Mouse (Mus musculus): ENCODE data around the gene Rpl19.

Gene Rpl19

DNA sequence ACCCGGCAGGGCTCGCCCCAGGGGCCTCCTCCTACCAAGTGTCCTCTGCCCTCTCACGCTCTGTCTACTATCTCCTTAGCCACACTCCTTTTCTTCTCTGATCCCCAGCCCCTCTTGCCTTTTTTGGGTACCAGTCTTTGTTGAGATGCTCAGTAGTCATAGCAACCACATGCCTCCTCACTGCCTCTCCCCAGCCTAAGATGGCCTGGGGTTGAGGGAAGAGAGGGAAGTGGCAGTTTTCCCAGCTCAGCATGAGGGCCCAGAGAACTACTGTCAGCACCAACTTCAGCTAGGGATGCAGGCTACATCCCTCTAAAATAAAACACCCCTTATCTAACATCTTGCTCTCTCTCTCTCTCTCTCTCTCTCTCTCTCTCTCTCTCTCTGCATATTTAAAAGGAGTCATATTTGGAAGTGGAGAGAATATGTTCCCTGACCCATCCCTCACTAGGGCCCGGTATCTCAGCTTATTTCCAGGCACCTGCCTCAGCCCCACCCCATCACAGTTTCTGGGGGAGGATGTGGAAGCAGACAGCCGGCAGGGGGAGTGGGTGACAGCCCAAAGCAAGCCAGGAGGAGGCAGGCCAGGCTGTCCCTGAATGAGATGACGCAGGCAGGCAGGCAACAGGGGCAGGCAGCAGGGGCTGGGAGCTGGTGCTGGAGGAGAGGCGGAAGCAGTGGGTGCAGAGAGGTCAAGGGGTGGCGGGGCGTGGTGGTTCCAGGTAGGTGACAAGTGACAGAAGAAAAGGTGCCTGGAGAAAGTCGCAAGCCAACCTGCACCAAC, 7.5 kb upstream of the Rpl19 start:
- in situ Hi-C loops (cut with MboI; ENCODE audit: low pct_unique_long_range_greater_than_20kb in 1 of 2, low sequenced_read_pairs in 2 of 2, unreplicated experiment in 1 of 2), result no loop called here

DNA sequence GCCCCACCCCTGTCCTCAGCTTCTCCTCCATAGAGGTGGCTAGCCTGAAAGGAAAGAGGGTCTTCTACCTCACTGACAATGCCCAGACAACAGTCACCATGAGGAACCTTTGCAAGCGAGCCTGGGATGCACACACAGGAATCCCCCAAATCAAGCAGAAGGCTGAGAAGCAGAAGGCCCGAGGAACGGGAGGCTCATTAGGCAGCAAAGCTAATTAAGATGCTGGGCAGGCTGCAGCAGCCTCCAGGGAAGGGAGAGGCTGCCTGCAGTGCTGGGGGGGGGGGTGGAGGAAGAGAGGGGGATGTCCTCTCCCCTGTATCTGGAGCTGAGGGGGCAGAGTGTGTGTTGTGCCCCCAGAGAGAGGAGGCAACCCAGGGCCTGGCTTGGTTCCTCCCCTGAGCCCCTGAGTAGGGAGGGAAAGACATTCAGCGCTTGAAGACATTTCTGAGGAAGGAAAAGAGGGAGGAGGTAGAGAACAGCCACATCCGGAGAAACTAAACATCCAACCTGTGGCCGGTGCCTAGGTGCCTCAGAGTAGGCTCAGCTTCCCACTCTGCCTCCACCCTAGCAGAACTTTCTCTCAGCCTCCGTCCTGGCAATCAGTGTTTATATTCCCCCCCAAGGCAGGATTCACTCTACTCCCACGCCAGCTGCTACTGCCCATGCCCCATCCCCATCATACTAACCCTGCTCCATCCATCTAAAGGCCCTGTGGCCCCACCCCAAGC, 6.5 kb upstream of the Rpl19 start:
- in situ Hi-C loops (cut with MboI; ENCODE audit: low pct_unique_long_range_greater_than_20kb in 1 of 2, low sequenced_read_pairs in 2 of 2, unreplicated experiment in 1 of 2), result no loop called here

DNA sequence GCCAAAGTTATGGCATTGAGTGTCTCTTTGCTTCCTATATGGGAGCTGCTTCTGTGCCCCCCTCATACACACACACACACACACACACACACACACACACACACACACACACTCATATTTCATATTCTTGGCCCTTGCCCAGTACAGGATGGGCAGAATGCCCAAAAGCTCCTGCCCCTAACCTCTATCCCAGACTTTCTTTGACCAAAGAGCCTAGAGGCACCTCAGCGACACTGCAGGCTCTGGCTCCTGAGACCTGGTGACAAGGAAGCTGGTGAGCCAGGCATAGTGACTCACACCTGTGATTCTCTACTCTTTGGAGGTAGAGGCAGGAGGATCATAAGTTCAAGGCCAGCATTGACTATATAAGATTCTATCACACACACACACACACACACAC, 5.8 kb upstream of the Rpl19 start:
- in situ Hi-C loops (cut with MboI; ENCODE audit: low pct_unique_long_range_greater_than_20kb in 1 of 2, low sequenced_read_pairs in 2 of 2, unreplicated experiment in 1 of 2), result no loop called here

DNA sequence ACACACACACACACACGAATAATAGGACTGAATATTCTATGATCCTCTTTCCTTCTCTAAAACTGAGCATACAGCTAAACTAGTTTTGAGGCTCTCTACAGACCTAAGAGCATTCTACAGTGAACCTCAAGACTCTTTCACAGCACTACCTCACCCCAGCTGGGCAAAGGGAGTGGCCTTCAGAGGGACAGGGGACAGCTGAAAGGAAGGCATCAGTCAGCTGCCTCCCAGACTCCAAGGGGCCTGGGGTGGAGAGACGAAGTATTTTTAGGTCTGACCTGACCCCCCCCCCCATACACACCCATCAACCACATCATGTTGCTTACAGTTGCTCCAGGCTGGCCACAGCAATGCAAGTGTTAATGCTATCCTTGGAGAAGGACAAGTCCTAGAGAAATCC, 5.4 kb upstream of the Rpl19 start:
- in situ Hi-C loops (cut with MboI; ENCODE audit: low pct_unique_long_range_greater_than_20kb in 1 of 2, low sequenced_read_pairs in 2 of 2, unreplicated experiment in 1 of 2), result no loop called here

DNA sequence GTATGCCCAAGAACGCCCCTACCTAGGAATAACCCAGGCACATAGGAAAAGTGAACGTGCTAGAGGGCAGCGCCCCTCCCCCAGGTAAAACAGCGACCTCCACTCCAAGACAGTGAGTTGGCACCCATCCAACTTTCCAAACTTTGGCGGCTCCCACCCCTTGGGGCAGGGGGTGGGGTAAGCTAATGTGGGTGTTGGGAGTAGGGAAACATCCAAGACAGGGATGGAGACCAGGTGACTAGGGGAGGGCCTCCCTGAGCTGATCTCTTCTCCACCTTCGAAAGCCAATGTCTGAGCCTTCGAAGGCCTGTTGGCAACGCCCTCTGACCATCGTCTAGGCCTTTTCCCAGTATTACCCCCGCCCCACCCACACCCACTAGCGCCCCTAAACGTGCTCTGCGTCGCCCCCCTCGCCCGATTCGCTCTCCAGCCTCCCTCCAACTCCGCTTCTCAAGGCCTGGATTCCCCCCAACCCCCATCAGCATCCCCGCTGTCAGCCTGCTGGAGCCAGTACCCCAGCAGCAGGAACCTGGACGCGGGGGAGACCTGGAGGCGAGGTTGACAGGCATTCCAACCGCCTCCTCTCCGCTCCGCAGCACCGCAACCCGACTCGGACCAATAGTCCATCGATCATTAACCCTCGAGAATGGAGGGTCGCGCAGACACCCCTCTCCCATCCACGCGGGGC, 4.8 kb upstream of the Rpl19 start:
- in situ Hi-C loops (cut with MboI; ENCODE audit: low pct_unique_long_range_greater_than_20kb in 1 of 2, low sequenced_read_pairs in 2 of 2, unreplicated experiment in 1 of 2), result no loop called here

DNA sequence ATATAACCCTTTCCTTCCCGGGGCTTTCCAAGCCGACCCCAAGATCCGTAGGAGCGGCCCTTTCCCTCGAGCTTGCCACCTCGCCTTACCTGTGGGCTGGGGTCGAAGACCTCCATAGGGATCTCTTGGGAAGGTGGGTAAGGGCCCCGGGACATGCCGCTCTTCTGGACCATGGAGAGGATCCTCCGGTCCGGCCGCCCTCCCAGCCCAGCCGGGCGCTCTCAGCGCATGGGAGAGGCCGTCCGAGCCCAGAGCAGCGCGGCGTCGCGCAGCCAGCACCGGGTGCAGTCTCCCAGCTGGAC, 4.3 kb upstream of the Rpl19 start:
- in situ Hi-C loops (cut with MboI; ENCODE audit: low pct_unique_long_range_greater_than_20kb in 1 of 2, low sequenced_read_pairs in 2 of 2, unreplicated experiment in 1 of 2), result no loop called here

DNA sequence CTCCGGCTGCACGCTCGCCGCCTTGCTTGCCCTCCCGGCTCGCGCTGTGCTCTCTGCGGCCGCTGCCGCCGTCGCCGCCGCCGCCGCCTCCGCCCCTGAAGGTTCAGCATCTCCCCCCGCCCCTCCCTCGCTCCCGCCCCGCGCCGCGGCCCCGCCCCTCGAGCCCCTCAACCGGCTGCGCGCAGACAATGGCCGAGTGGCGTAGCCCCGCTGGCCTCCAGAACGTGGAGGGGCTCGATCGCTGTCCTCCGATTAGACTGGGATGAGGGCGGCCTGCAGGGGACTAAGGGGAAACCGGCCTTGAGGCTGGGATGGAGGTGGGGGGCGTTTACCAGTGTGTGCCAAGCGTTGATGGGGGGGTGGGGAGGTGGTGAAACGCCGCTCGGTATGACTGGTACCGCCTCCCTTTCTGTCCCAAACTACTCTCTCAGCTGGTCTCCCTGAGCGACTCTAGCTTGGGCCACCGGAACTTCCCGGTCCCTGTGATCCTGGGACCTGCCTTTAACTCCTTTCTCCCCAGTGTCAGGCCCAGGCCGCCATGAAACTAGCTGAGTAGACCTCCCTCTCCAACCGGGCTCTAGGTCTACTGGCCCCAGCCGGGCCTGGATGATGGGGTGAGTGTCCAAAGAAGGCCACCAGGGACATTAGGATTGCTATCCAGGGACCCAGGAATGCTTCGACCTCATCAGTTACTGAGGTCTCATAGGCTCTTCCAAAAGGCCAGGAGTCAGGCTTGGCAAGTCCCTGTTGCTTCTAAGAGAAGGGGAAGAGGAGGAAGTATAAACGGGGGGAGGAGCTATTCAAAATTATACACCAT, 3.7 kb upstream of the Rpl19 start, which contains the start of gene Cacnb1:
Gene Cacnb1, minus strand, starts transcription at position 480 of the 817 bp plus-strand sequence.
- in situ Hi-C loops (cut with MboI; ENCODE audit: low pct_unique_long_range_greater_than_20kb in 1 of 2, low sequenced_read_pairs in 2 of 2, unreplicated experiment in 1 of 2), result no loop called here

DNA sequence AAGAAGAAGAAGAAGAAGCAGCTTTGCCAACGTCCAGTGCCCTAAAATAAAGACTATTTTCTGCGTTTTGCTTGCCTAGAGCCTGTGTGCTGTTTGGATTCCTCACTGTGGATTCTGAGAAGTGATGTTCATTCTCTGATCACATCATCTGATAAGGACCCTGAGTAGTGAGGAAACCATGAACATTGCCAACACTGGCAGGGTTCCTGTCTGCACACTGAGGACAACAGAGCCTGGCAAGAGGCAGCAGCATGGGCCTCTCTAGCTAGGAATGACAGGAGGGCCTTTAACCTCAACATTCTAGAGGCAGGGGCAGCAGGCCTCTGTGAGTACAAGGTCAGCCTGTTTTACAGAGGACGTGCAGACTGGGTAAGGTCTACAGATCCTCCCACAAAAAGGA, 2.0 kb upstream of the Rpl19 start:
- in situ Hi-C loops (cut with MboI; ENCODE audit: low pct_unique_long_range_greater_than_20kb in 1 of 2, low sequenced_read_pairs in 2 of 2, unreplicated experiment in 1 of 2), result no loop called here

DNA sequence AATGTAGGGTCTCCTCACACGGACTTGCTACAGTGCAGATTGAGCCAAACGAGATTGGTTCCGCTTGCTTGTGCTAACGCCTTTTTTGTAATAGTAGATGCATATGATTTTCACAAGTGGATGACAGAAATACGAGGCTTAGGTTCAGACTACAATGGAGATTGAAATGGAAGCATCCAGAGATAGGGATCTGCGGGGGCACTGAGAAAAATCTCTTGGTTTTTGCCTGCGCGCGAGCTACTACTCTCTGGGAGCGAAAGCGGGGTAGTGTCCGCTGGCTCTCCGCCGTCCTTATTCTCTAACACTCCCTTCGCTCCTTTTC, 301 bp upstream of the Rpl19 start:
- in situ Hi-C loops (cut with MboI; ENCODE audit: low pct_unique_long_range_greater_than_20kb in 1 of 2, low sequenced_read_pairs in 2 of 2, unreplicated experiment in 1 of 2), result no loop called here

DNA sequence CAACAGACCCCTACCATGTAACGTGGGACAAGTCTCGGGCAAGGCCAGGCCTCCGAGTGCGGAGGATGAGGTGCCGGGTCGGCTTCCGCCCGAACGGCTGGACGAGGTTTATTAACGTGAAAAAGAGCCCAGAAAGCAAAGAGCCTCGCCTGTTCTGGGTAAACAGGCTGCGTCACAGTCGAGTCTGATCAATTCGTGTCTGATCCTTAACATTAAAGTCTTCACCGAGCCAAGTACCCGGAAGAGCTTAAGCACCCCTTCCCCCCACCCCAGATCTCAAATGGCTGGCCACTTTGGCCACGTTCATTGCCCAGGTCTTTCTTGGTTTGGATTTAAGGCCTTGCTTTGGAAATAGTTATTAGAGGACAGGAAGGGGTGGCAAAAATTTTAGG, 783 bp downstream of the Rpl19 start:
- in situ Hi-C loops (cut with MboI; ENCODE audit: low pct_unique_long_range_greater_than_20kb in 1 of 2, low sequenced_read_pairs in 2 of 2, unreplicated experiment in 1 of 2), result no loop called here

DNA sequence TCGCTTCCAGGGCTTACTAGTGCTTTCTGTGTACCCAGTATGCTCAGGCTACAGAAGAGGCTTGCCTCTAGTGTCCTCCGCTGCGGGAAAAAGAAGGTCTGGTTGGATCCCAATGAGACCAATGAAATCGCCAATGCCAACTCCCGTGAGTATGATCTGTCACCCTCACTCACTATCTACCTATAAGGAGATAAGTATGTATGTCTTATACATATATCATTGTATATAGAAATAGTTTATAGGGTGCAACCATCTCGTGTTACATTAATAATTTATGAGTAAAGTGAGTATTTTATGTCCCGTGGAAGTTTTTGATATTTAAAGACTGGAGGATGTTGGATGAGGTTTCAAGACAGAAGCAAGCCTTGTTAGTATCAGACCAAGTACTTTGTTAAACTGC, 1.3 kb downstream of the Rpl19 start:
- in situ Hi-C loops (cut with MboI; ENCODE audit: low pct_unique_long_range_greater_than_20kb in 1 of 2, low sequenced_read_pairs in 2 of 2, unreplicated experiment in 1 of 2), result no loop called here

DNA sequence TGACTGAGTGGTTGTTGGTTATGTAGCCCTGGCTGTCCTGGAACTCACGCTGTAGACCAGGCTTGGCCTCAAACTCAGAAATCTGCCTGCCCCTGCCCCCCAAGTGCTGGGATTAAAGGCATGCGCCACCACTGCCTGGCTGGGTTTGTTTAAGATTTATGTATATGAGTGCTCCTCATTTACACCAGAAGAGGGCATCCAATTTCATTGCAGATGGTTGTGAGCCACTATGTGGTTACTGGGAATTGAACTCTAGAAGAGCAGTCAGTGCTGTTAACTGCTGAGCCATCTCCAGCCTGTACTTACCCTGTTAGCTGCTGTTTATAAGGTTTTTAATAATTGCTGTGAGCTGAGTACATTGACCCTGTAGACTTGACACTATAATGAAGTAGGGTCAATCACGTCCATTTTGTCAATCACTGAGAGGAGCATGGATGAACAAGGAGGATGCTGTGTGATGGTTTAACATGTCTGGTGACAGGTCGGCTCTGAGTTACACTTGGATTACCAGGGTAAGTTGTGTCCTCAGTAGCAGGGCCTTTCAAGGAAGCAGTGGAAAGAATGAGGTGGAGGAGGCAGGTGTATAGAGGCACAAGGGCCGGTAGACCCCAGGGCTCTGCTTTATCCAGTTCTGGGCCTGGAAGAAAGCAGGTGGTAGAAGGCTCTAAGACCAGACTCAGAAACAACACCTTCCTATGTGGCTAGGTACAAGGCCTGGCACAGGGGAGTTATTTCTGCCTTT, 4.4 kb downstream of the Rpl19 start:
- in situ Hi-C loops (cut with MboI; ENCODE audit: low pct_unique_long_range_greater_than_20kb in 1 of 2, low sequenced_read_pairs in 2 of 2, unreplicated experiment in 1 of 2), result no loop called here

DNA sequence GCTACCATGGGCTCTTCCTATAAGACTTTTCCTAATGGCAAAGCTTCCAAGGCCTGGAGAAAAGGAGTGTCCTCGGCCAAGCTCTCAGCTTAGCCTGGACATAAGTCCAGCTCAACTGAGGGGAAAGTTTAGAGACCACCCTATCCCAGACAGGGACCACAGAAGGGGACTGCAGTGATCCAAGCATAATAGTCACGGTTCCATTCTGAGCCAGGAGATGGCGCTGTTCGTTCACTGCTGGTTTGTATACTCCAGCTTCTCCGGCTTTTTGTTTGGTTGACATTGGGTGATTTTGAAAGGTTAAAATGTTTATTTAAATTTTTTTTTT, 4.9 kb downstream of the Rpl19 start:
- in situ Hi-C loops (cut with MboI; ENCODE audit: low pct_unique_long_range_greater_than_20kb in 1 of 2, low sequenced_read_pairs in 2 of 2, unreplicated experiment in 1 of 2), result no loop called here

DNA sequence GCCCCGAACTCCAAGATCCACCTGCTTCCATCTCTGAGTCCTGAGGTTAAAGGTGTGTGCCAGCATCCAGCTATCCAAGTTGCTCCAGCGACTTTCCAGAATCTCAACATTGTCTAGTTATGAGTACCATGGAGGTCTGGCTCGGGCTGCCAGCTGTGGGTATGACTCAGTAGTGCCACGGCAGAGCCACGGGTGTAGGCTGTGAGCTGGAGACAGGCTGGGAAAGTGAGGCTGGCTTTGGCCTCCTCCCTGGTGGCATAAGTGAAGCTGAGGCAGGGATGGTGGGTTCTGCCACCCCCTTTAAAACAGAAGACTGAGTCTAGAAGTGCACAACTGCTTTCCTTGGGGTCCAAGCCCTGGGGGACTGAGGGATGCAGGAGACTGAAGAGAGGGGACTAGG, 7.6 kb downstream of the Rpl19 start:
- in situ Hi-C loops (cut with MboI; ENCODE audit: low pct_unique_long_range_greater_than_20kb in 1 of 2, low sequenced_read_pairs in 2 of 2, unreplicated experiment in 1 of 2), result no loop called here

DNA sequence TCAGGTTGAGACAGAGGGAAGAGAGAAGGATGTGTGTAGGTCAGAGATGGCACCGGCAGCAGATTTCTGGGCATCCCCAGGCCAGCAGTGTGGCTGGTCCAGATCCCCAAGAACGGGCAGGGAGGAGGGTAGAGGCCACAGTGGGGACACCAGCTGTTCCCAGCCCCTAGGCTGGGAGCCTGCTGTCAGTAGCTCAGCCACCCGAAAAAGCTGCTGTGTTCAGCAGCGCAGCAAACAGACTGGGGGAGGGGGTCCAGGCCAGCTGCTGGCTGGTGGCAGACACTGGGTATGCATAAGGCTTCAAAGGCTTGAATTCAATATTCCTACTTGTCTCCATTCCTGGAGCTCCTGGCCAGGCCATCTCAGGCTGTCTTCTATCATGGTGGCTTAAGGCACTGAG, 8.3 kb downstream of the Rpl19 start:
- in situ Hi-C loops (cut with MboI; ENCODE audit: low pct_unique_long_range_greater_than_20kb in 1 of 2, low sequenced_read_pairs in 2 of 2, unreplicated experiment in 1 of 2), result no loop called here

DNA sequence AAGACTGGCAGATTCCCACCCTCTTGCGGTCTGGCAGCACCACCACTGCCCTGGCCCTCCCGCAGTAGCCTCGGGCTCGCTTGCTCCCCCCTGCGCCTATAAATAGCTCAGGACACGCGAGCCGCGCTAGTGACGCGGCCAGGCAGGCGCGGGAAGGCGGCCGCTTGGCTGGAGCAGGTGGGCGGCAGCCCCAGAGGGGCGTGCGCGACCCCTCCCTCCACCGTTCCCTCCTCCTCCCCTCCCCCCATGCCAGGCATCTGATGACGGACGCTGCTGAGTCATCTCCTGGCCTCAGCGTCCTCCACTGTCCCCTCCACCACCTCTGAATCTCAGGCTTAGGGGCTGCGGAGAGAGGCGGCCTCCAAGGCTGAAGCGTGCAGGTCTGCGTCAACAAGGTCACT, 9.5 kb downstream of the Rpl19 start:
- in situ Hi-C loops (cut with MboI; ENCODE audit: low pct_unique_long_range_greater_than_20kb in 1 of 2, low sequenced_read_pairs in 2 of 2, unreplicated experiment in 1 of 2), result no loop called here

DNA sequence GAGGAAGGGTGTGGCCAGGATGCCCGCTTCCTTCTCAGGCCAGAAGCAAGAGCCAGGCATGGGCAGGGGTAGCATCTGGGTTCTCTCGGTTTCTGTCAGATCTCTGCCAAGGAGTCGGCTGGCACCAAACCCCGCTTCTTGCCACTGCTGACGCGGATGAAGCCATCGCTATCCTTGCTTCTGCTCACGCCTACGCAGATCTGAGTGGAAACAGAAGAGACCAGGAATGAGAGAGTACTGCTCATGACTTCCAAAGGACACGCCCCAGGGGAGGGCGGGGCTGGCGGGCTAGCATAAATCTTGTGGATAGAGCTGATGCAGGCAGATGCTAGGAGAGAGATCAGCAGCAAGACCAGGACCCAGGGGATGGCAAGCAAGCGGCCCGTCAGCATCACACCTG, 11.4 kb downstream of the Rpl19 start:
- in situ Hi-C loops (cut with MboI; ENCODE audit: low pct_unique_long_range_greater_than_20kb in 1 of 2, low sequenced_read_pairs in 2 of 2, unreplicated experiment in 1 of 2), result no loop called here

DNA sequence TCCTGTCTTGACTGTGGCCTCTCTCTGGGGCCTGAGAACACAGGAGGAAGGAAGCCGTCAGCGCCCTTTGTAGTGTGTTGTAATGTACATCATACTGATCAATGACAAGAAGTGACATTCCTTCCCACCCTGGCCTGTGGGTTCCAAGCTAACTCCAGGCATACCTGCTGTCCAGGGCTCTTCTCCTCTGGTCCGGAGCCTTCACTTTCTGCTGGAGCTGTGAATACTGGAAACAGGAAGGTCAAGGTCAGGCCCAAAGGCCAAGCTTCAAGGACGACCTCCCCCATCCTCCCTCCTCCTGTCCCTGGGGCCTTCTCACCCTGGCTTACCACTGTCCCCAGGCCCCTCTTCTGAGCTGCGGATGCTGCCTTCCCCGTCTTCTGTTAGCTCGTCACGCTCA, 14.5 kb downstream of the Rpl19 start:
- in situ Hi-C loops (cut with MboI; ENCODE audit: low pct_unique_long_range_greater_than_20kb in 1 of 2, low sequenced_read_pairs in 2 of 2, unreplicated experiment in 1 of 2), result no loop called here

DNA sequence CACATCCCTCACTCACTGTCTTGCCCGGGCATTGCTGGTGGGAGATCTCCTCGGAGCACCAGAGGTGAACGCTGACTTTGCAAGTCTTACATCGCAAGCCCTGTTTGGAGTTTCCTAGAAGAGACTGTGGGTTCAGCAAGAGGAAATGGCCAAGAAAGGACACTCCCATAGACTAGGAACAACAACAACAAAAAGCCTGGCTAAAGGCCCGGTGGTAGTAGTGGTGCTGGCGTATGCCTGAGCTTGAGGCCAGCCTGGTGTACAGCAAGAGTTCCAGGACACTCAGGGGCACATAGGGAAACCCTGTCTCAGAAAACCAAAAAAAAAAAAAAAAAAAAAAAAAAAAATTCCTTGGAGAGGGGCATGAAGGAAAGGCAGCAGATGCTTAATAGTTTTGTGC, 16.2 kb downstream of the Rpl19 start:
- in situ Hi-C loops (cut with MboI; ENCODE audit: low pct_unique_long_range_greater_than_20kb in 1 of 2, low sequenced_read_pairs in 2 of 2, unreplicated experiment in 1 of 2), result no loop called here
